Mouse (Mus musculus): ENCODE measurements around the gene Cp.

DNA sequence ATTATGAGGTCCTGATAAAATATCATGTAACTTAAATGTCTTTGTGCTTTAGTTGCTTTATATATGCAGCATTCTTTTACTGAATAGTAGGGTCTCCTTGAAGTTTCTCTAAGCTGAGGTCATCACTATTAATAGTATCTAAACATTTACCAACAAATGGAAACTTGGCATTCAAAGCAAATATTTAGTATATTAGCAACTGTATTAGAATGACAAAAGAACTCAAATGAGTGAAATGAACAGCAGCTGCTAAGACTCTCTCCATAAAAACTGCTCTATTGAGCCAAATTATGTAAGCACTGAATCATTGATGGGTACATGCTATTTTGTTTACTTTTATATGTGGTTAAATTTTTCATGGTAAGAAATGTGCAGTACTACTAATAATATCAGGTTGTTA lies 1.2 kb downstream of the Cp start:
- TF ChIP-seq CTCF (IDR thresholded peaks at IDR 0.05; ENCODE audit: borderline replicate concordance, extremely low read depth, insufficient read depth, insufficient read length) (no peak), POLR2A (IDR thresholded peaks at IDR 0.05; ENCODE audit: borderline replicate concordance, extremely low read depth, insufficient read depth, insufficient read length, poor library complexity, severe bottlenecking) (no peak)

All from brain, embryonic 14.5 days (tissue).